Mouse (Mus musculus) heart, adult 2 months (tissue): ENCODE results near the gene Gm11444.

ENCODE experiments used
- EP300 ChIP-seq: fragments of 200-500 bp; IDR thresholded peaks from 2 replicates; pipeline ENCODE4 v1.6.1; 2011; ENCODE audit warnings: low read depth, low read length, control low read depth; ENCODE audit not compliant: insufficient read depth
- POLR2A ChIP-seq: fragments of 200-500 bp; IDR thresholded peaks from 2 replicates; pipeline ENCODE4 v1.6.1; 2011; ENCODE audit warnings: mild to moderate bottlenecking, low read depth, low read length, control low read depth; ENCODE audit not compliant: insufficient read depth

- no peak for TF ChIP-seq EP300
- no peak for TF ChIP-seq POLR2A
Observed at GRCm38 (mm10) chr11:85820959-85821358, 29.2 kb downstream of the Gm11444 start.
